Mouse (Mus musculus): ENCODE data around the gene 2610301B20Rik. TPM values are rescaled to one million over a fixed set of nuclear protein-coding genes. Genes with fewer than 3 reads are reported as not detected.
A peak's percentile ranks its signal among the peaks of the same experiment; 100 is the strongest.

The 2610301B20Rik gene
- polyA plus RNA-seq, 1 experiment from 2014 or later: 46.9 TPM

DNA sequence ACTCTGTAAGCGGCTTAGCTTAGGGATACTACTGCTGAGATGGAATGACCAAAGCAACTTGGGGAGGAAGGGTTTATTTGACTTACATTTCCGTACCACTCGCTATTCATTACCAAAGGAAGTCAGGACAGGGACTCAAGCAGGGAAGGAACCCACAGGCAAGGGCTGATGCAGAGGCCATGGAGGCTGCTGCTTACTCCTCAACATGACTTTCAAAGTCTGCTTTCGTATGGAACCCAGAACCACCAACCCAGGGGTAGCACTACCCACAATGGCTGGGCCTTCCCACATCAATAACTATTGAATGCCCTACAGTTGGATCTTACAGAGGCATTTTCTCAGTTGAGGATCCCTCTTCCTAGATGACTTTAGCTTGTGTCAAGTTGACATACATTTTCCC lies 52.1 kb downstream of the 2610301B20Rik start:
- H3K27me3 ChIP-seq: no peaks in the 10 kb centered on the region
- no peaks in the 10 kb centered on the region for H3K9me3 ChIP-seq
- H3K27ac ChIP-seq (replicated peaks): no peak overlapping the region
- H3K4me1 ChIP-seq: no peaks in the 10 kb centered on the region
- WGBS: 91% methylated on average over 4 of the region's 4 CpGs
- H3K4me2 ChIP-seq (replicated peaks): no peak overlapping the region
- H3K9ac ChIP-seq (replicated peaks): no peak overlapping the region
- H3K4me3 ChIP-seq: no peak overlapping the region
- no peak for ATAC-seq (ENCODE audit: low FRiP score, low read depth)
- H3K36me3 ChIP-seq: no peaks in the 10 kb centered on the region

DNA sequence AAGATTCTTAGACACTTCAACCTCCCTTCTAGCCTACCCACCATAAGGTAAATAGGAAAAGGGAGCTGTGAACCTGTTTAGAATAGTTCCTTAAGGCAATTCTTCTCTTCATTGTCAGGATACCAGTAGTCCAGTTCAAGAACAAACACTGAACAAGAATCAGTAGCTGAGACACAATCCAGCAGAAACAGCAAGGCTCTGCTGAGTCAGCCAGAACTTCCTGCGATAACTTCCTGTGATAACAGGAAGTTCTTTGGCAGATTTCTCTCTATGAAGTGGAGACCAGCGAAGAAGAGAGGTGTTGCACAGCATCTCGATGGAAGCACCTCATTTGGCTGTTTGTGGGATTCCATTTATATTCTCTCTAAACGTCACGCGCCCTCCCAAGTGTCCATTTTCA lies 53.9 kb downstream of the 2610301B20Rik start:
- WGBS: 96% methylated on average over 6 of the region's 6 CpGs

DNA sequence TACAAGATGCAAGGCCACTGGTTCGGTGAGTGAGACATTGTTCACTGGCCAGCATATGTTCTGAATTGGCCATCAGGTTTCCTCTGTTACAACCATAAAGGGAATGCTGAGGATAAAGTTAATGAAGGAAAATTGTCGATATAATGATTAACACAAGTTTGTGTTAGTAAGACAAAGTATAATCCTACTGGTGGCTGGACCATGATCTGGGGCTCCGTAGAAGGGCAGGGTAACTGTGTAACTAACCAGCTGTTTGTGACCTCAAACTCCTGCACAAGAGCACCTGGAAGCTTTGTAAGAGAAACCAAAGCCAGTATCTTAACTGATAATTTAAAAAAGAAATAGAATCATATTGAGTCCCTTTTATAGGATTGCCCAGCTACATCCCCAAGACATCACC lies 55.4 kb downstream of the 2610301B20Rik start:
- H3K36me3 ChIP-seq: no peaks in the 10 kb centered on the region
- no peak overlapping the region for H3K4me3 ChIP-seq
- no peak overlapping the region for H3K9ac ChIP-seq (replicated peaks)
- no peak overlapping the region for H3K4me2 ChIP-seq (replicated peaks)
- H3K9me3 ChIP-seq: no peaks in the 10 kb centered on the region
- no peaks in the 10 kb centered on the region for H3K4me1 ChIP-seq
- H3K27me3 ChIP-seq: no peaks in the 10 kb centered on the region
- 88% methylated on average over 3 of the region's 3 CpGs for WGBS
- ATAC-seq (ENCODE audit: low FRiP score, low read depth): no peak
- H3K27ac ChIP-seq (replicated peaks): no peak overlapping the region

More for the DNA sequence above, 53.9 kb downstream of the 2610301B20Rik start:
- no peak overlapping the region for H3K4me3 ChIP-seq
- no peak for ATAC-seq (ENCODE audit: low FRiP score, low read depth)
- H3K36me3 ChIP-seq: no peaks in the 10 kb centered on the region
- no peaks in the 10 kb centered on the region for H3K9me3 ChIP-seq
- no peak overlapping the region for H3K27ac ChIP-seq (replicated peaks)
- H3K27me3 ChIP-seq: no peaks in the 10 kb centered on the region
- H3K9ac ChIP-seq (replicated peaks): no peak overlapping the region
- H3K4me2 ChIP-seq (replicated peaks): no peak overlapping the region
- no peaks in the 10 kb centered on the region for H3K4me1 ChIP-seq

DNA sequence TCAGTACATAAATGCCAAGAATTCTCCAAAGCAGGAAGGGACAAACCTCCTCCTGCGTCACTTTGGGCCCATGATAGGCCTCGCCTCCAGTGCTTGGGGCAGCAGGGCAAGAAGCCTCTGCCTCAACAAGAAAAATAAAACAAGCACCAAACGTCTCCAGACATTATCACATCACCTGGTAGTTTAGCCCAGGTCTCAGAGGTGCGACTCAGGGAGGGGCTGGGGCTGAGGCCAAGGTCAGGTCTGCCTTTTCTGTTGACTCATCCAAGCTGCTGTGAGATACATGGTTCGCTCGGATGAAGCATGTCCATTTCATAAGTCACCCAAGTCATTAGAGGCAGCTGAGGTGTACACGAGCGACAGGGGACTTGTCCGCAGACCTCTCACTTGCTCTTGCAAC lies 56.7 kb downstream of the 2610301B20Rik start:
- H3K9ac ChIP-seq (replicated peaks): no peak overlapping the region
- H3K27ac ChIP-seq (replicated peaks): no peak overlapping the region
- no peaks in the 10 kb centered on the region for H3K9me3 ChIP-seq
- no peak for ATAC-seq (ENCODE audit: low FRiP score, low read depth)
- H3K4me2 ChIP-seq (replicated peaks): no peak overlapping the region
- no peaks in the 10 kb centered on the region for H3K4me1 ChIP-seq
- H3K36me3 ChIP-seq: no peaks in the 10 kb centered on the region
- H3K27me3 ChIP-seq: no peaks in the 10 kb centered on the region
- 89% methylated on average over 9 of the region's 9 CpGs for WGBS
- no peak overlapping the region for H3K4me3 ChIP-seq

DNA sequence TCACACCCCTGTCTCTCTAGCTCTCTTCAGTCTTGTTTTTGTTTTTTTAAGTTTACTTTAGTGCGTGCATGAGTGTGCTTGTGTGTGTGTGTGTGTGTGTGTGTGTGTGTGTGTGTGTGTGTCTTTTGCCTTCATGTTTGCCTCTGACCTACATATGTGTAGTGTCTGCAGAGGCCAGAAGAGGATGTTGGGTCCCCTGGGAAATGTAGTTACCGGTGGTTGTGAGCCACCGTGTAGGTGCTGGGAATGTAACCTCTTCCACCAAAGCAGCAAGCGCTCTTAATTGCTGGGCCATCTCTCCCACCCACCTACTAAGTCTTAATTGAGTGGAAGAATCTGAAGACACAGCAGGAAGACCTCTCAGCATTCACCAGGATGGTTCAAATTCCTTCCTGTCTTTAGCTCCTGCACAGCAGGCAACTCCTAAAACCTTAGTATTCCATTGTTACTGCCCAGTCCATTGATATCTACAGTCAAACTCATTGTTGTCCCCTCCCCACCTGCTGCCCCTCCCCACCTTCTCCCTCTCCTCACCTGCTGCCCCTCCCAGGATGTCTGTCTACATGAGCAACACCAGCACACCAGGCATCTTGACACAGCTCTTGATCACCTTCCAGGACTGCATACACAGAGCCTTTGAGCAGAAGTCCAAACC lies 57.9 kb downstream of the 2610301B20Rik start:
- Histone ChIP-seq H3K4me1 (no peaks in the 10 kb centered on the region), H3K36me3 (no peaks in the 10 kb centered on the region), H3K27me3 (no peaks in the 10 kb centered on the region), H3K9ac (replicated peaks) (no peak overlapping the region), H3K4me2 (replicated peaks) (no peak overlapping the region), H3K9me3 (no peaks in the 10 kb centered on the region), H3K4me3 (no peak overlapping the region), H3K27ac (replicated peaks) (no peak overlapping the region)
- ATAC-seq (ENCODE audit: low FRiP score, low read depth): no peak
- 24% methylated on average over 4 of the region's 4 CpGs for WGBS

DNA sequence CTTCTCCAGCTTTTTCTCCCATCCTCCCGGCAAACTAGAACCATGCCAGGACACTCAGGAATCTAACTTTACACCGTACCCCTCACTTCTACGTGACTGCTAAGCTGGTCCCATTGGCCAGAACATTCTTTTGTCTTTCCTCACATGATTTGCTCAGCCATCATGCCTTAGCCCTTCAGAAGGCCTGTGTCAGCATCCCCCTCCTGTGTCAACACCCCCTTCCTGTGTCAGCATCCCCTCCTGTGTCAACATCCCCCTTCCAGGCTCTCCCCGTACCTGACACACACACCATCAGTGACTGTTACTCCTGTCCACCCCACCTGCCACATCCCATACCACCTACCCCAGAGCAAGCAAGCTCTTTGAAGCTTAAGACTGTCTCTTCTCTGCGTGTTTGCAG lies 58.5 kb downstream of the 2610301B20Rik start:
- no peak overlapping the region for H3K27ac ChIP-seq (replicated peaks)
- no peak overlapping the region for H3K4me2 ChIP-seq (replicated peaks)
- WGBS: 75% methylated on average over 5 of the region's 5 CpGs

DNA sequence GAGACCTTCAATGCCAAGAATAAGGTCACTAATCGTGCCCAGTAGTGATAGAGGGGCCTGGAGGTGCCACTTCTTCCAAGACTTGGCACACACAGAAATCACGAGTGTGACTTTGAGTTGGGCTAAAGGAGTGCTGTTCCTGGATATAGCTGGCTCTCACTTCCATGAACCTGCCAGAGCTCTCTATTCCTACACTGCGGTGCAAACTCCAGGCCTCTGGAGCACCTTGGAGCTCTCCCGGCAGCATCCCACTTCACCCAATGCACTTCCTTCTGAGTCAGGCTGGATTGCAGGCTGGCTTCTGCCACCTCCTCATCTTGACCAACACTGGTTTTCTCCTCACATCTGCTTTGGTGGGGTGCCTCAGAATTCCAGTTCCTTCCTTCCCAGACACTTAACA lies 62.5 kb downstream of the 2610301B20Rik start:
- Histone ChIP-seq H3K4me1 (no peaks in the 10 kb centered on the region), H3K27ac (replicated peaks) (no peak overlapping the region), H3K4me2 (replicated peaks) (no peak overlapping the region), H3K9ac (replicated peaks) (no peak overlapping the region), H3K27me3 (no peaks in the 10 kb centered on the region), H3K4me3 (no peak overlapping the region), H3K36me3 (no peaks in the 10 kb centered on the region), H3K9me3 (no peaks in the 10 kb centered on the region)
- no peak for ATAC-seq (ENCODE audit: low FRiP score, low read depth)
- whole genome bisulfite sequencing: 79% methylated on average over 4 of the region's 4 CpGs

More for the DNA sequence above, 58.5 kb downstream of the 2610301B20Rik start:
- Histone ChIP-seq H3K9ac (replicated peaks) (no peak overlapping the region), H3K4me3 (no peak overlapping the region), H3K36me3 (no peaks in the 10 kb centered on the region), H3K9me3 (no peaks in the 10 kb centered on the region), H3K27me3 (no peaks in the 10 kb centered on the region), H3K4me1 (no peaks in the 10 kb centered on the region)
- ATAC-seq (ENCODE audit: low FRiP score, low read depth): no peak

Small RNAs within 50 kb of the gene (microRNA-seq; reads per million reads assigned to microRNA genes)
- gene Mir3471-1: not detected
- 3.9 reads per million, percentile 15 among the genes with 10 or more reads in this experiment for gene n-TSaga9

All from midbrain, embryonic 12.5 days (tissue).